Mouse (Mus musculus): ENCODE data around the gene Kri1.

- no peak for TF ChIP-seq POLR2A (IDR thresholded peaks at IDR 0.05; ENCODE audit: borderline replicate concordance, insufficient read depth, low read length)
- TF ChIP-seq CTCF (IDR thresholded peaks at IDR 0.05; ENCODE audit: borderline replicate concordance, insufficient read depth, low read depth, low read length): no peak
These were observed 10.0 kb downstream of the Kri1 start for GRCm38 (mm10) chr9:21277776-21278175.

All from cerebellum, adult 2 months (tissue).